Mouse (Mus musculus): ENCODE measurements around the gene Gm4952.

DNA sequence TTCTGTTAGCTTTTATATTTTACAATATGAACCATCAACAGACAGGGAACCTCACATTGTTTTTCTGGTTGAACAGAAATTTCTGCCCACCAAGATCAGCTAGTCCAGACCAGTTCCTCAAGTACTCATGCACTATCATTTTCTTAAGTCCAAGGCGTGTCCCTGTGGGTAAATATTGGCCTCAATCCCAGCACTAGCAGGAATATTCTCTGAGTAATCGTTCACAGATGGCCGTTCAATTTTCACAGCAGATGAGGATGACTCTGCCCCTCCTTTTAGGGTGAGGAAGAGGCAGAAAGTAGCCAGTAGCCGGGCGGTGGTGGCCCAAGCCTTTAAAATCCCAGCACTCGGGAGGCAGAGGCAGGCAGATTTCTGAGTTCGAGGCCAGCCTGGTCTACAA, 24.7 kb upstream of the Gm4952 start:
- TF ChIP-seq CTCF (IDR thresholded peaks at IDR 0.05; ENCODE audit: low read depth) (no peak), EP300 (IDR thresholded peaks at IDR 0.05; ENCODE audit: low read depth) (no peak)

Data from liver, embryonic 14.5 days (tissue).